Mouse (Mus musculus) lung, postnatal 4 days (tissue): ENCODE results near the gene Hs2st1.

Experiments used
- DNase-seq, 2 experiments: peaks; one replicate each; pipeline ENCODE4 v3.0.0; 2021

The Hs2st1 gene

DNA sequence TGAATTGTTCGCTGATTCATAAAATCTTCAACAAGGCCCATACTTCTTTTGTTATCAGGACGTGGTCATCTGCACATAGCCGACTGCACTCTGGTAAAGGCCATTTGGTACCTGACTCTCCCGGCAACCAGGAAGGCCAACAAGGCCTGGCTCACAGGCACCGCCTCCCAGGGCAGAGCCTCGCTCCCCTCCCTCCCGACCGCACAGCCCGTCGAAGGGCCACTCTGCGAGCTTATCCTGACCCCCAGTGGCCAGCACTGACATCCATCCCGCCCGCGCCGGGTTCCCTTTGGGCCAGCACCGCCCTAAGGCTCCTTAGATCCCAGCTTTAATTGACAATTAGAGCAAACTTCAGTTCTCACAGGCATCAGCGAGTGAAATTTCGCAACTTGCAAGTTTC is 189.1 kb downstream of the Hs2st1 start:
- peak; percentile 88 to 91 for DNase-seq

DNA sequence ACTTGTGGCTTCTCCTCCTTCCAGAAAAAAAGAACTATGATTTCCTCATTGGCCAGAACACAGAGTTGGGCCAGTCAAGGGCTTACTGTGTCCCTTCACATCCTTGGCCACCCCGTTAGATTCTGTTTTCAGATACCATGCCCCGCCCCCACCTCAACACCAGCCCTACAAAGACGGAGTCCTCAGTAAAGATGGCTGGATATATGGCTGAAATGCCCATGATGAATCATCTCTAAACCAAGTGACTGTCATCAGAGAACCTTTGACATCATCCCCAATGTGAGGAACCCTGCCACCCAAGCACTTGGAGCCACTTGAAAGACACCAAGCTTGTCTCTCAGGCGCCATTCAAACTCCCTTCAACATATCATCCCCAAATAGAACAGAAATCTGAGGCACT is 190.2 kb downstream of the Hs2st1 start:
- no peak for DNase-seq
